Comparison of ENCODE assay signal across 7 mouse cellular contexts in the genomic region with DNA sequence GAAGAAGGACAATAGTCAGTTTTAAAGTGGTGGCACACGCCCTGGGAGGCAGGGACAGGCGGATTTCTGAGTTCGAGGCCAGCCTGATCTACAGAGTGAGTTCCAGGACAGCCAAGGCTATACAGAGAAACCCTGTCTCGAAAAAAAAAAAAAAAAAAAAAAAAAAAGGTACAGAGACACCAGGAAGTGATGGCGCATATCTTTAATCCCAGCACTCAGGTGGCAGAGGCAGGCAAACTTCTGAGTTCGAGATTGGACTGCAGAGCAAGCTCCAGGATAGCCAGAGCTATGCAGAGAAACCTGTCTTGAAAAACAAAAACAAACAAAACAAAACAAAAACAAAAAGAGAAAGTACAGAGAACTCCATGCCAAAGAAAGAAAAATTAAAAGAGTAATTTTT. TPM values are rescaled to one million over a fixed set of nuclear protein-coding genes. Genes with fewer than 3 reads are reported as not detected.
DNase-seq lines count a peak whose midpoint lies in the region; ATAC-seq and TF ChIP-seq lines count a peak whose summit lies in the region.
"Not testable (repeated sequence)": the region's sequence is repeated elsewhere in the genome, so short reads cannot be mapped to it uniquely, and the experiment has no call there.

No protein-coding gene starts in this region.

- TF ChIP-seq POLR2A in MEL (IDR thresholded peaks at IDR 0.05; ENCODE audit: control insufficient read depth in 1 of 2, insufficient read depth in 1 of 2, low read depth in 1 of 2, low read length in 2 of 2, poor library complexity in 1 of 2); kidney, adult 2 months (IDR thresholded peaks at IDR 0.05; ENCODE audit: low read depth, low read length): not testable (repeated sequence)

- TF ChIP-seq EP300 in MEL (IDR thresholded peaks at IDR 0.05; ENCODE audit: low read depth in 1 of 2, low read length in 2 of 2), result not testable (repeated sequence)

- H3K9me3 ChIP-seq in MEL (replicated peaks; ENCODE audit: insufficient read depth, low read length); embryonic facial prominence, embryonic 15.5 days (replicated peaks); heart, embryonic 15.5 days (replicated peaks); lung, embryonic 14.5 days (ENCODE audit: low read depth, low read length); neural tube, embryonic 13.5 days: not testable (repeated sequence)

- peaks cover 16 to 29% of the 10 kb centered on the region in 2 experiments for H3K4me1 ChIP-seq in MEL (ENCODE audit: control insufficient read depth in 1 of 2, insufficient read depth in 2 of 2, low read length in 2 of 2)
- peaks cover 74% of the 10 kb centered on the region for H3K4me1 ChIP-seq in embryonic facial prominence, embryonic 15.5 days
- H3K4me1 ChIP-seq in heart, embryonic 15.5 days (replicated peaks), result peaks cover 60% of the 10 kb centered on the region
- H3K4me1 ChIP-seq in kidney, adult 2 months (ENCODE audit: control insufficient read depth, insufficient read depth, low read length), result peaks cover 28% of the 10 kb centered on the region
- peaks cover 53% of the 10 kb centered on the region for H3K4me1 ChIP-seq in lung, embryonic 14.5 days (ENCODE audit: insufficient read depth)
- H3K4me1 ChIP-seq in neural tube, embryonic 13.5 days (replicated peaks), result peaks cover 61% of the 10 kb centered on the region

- not testable (repeated sequence) for ATAC-seq in embryonic facial prominence, embryonic 15.5 days (ENCODE audit: insufficient number of reproducible peaks, low FRiP score, low TSS enrichment, low read depth); heart, embryonic 15.5 days (replicated peaks; ENCODE audit: insufficient number of reproducible peaks, insufficient read depth, low FRiP score, low read depth); lung, embryonic 14.5 days (ENCODE audit: insufficient read depth); neural tube, embryonic 13.5 days (ENCODE audit: low read depth)

- 84% methylated on average over 6 of the region's 6 CpGs for WGBS in embryonic facial prominence, embryonic 15.5 days
- 78% methylated on average over 6 of the region's 6 CpGs for WGBS in heart, embryonic 15.5 days
- WGBS in kidney, adult 2 months, result 87% methylated on average over 6 of the region's 6 CpGs
- 85% methylated on average over 5 of the region's 6 CpGs for WGBS in lung, embryonic 14.5 days
- 84% methylated on average over 6 of the region's 6 CpGs for WGBS in neural tube, embryonic 13.5 days

- not testable (repeated sequence) for H3K27ac ChIP-seq in MEL (ENCODE audit: control insufficient read depth, low read depth, low read length)
- peak overlapping the region; percentile 56; the same call in 1 of the 2 replicates for H3K27ac ChIP-seq in embryonic facial prominence, embryonic 15.5 days (replicated peaks)
- H3K27ac ChIP-seq in gastrocnemius, adult 2 months, result peak overlapping the region; percentile 48; the same call in 1 of the 2 replicates
- H3K27ac ChIP-seq in heart, embryonic 15.5 days, result peak overlapping the region; percentile 33
- H3K27ac ChIP-seq in kidney, adult 2 months (ENCODE audit: insufficient read depth, low read depth, low read length), result peak overlapping the region; percentile 75; the same call in 1 of the 2 replicates
- peak overlapping the region; percentile 13; the same call in 1 of the 2 replicates for H3K27ac ChIP-seq in lung, embryonic 14.5 days (ENCODE audit: low read depth)
- 0 out of 2 replicates have a peak overlapping the region, but pooled peaks have one; percentile 57 for H3K27ac ChIP-seq in neural tube, embryonic 13.5 days (replicated peaks)

- not testable (repeated sequence) for H3K4me2 ChIP-seq in embryonic facial prominence, embryonic 15.5 days (replicated peaks); heart, embryonic 15.5 days; neural tube, embryonic 13.5 days
- 0 out of 2 replicates have a peak overlapping the region, but pooled peaks have one; percentile 4 for H3K4me2 ChIP-seq in lung, embryonic 14.5 days

- not testable (repeated sequence) for DNase-seq in MEL (ENCODE audit: low read depth, low spot score); gastrocnemius, adult 2 months; kidney, adult 2 months; lung, embryonic 14.5 days

- not testable (repeated sequence) for TF ChIP-seq CTCF in MEL (IDR thresholded peaks at IDR 0.05 in 2 of 3, conservative IDR thresholded peaks at IDR 0.05 in 1 of 3; ENCODE audit: control insufficient read depth in 1 of 3, insufficient read depth in 1 of 3, low read depth in 2 of 3, low read length in 3 of 3, poor library complexity in 1 of 3, severe bottlenecking in 1 of 3); gastrocnemius, adult 2 months (IDR thresholded peaks at IDR 0.05); kidney, adult 2 months (conservative IDR thresholded peaks at IDR 0.05; ENCODE audit: insufficient read depth, insufficient read length, low read depth, low read length); lung, embryonic 14.5 days (IDR thresholded peaks at IDR 0.05; ENCODE audit: low read depth)

- intact Hi-C loops in gastrocnemius, adult 2 months (cut with DNase I), result not testable (repeated sequence)

- H3K36me3 ChIP-seq in MEL (ENCODE audit: control insufficient read depth in 1 of 2, insufficient read depth in 2 of 2, low read length in 2 of 2), result peaks cover 0 to 30% of the 10 kb centered on the region in 2 experiments; a peak in 2 of 4 replicates
- H3K36me3 ChIP-seq in embryonic facial prominence, embryonic 15.5 days; heart, embryonic 15.5 days; kidney, adult 2 months (ENCODE audit: control insufficient read depth, insufficient read depth, low read length); lung, embryonic 14.5 days (ENCODE audit: insufficient read depth); neural tube, embryonic 13.5 days: not testable (repeated sequence)

- H3K27me3 ChIP-seq in MEL (ENCODE audit: control insufficient read depth in 1 of 2, insufficient read depth in 2 of 2, low read length in 2 of 2); embryonic facial prominence, embryonic 15.5 days; heart, embryonic 15.5 days; kidney, adult 2 months (replicated peaks; ENCODE audit: control insufficient read depth, insufficient read depth, low read length); lung, embryonic 14.5 days (ENCODE audit: insufficient read depth, low read length); neural tube, embryonic 13.5 days: not testable (repeated sequence)

- H3K79me2 ChIP-seq in MEL (ENCODE audit: control insufficient read depth, insufficient read depth, low read length, poor library complexity), result not testable (repeated sequence)

- not testable (repeated sequence) for H3K4me3 ChIP-seq in MEL (ENCODE audit: control insufficient read depth in 1 of 2, insufficient read depth in 1 of 2, low read depth in 2 of 2, low read length in 2 of 2); embryonic facial prominence, embryonic 15.5 days (replicated peaks); gastrocnemius, adult 2 months; heart, embryonic 15.5 days; kidney, adult 2 months (ENCODE audit: insufficient read depth, low read depth, low read length); lung, embryonic 14.5 days (ENCODE audit: low read depth, low read length); neural tube, embryonic 13.5 days

- TF ChIP-seq RAD21 in MEL (IDR thresholded peaks at IDR 0.05; ENCODE audit: low read depth, low read length), result not testable (repeated sequence)

- H3K9ac ChIP-seq in MEL (ENCODE audit: control insufficient read depth, low read depth, low read length, poor library complexity, severe bottlenecking); embryonic facial prominence, embryonic 15.5 days; lung, embryonic 14.5 days; neural tube, embryonic 13.5 days: not testable (repeated sequence)
- H3K9ac ChIP-seq in heart, embryonic 15.5 days, result 0 out of 2 replicates have a peak overlapping the region, but pooled peaks have one; percentile 0

TF ChIP-seq in MEL, 35 proteins besides CTCF, POLR2A, EP300 and RAD21:
- peak; percentile 80 for TF ChIP-seq ZNF384 (IDR thresholded peaks at IDR 0.05; ENCODE audit: low read depth, low read length)
TF ChIP-seq in MEL: peak in this region for 1; not testable (repeated sequence) for 34.

RNA-seq across cellular contexts. Expression of gene Irf2bp2, which starts 6.6 kb away (rescaled TPM):
- total RNA-seq in MEL (2012; rRNA removed), result 30.4 and 37.2 TPM in 2 replicates
- polyA plus RNA-seq in MEL (2012; ENCODE audit: insufficient read depth in 1 of 2, insufficient read length in 2 of 2, low read depth in 1 of 2, low replicate concordance in 2 of 2, missing spikeins in 1 of 2), result 10 to 100 TPM in 1 of 2 experiments, not detected in 1; 17.1 TPM
- 12.5 and 14.7 TPM in 2 replicates for polyA plus RNA-seq in embryonic facial prominence, embryonic 15.5 days (2015; fragmentation: Nextera tagmentation; extraction: Ambion mirVana)
- total RNA-seq in gastrocnemius, adult 2 months (2021), result 10 to 100 TPM; 28.6 to 81.6 TPM
- 10.3 and 10.4 TPM in 2 replicates for polyA plus RNA-seq in heart, embryonic 15.5 days (2015; fragmentation: Nextera tagmentation; extraction: Ambion mirVana)
- polyA plus RNA-seq in kidney, adult 2 months (2012; rRNA removed), result 40.6 and 46.6 TPM in 2 replicates
- 8.9 and 9.3 TPM in 2 replicates for polyA plus RNA-seq in lung, embryonic 14.5 days (2014; fragmentation: Nextera tagmentation; extraction: Ambion mirVana)
- 8.6 and 9.7 TPM in 2 replicates for polyA plus RNA-seq in neural tube, embryonic 13.5 days (2015; fragmentation: Nextera tagmentation; extraction: Ambion mirVana)
